Mouse (Mus musculus): ENCODE results near the gene Gm49486. TPM values are rescaled to one million over a fixed set of nuclear protein-coding genes. Genes with fewer than 3 reads are reported as not detected.

The Gm49486 gene
- total RNA-seq, 2 experiments from 2014 or later = 0.52 to 0.74 TPM

- peak; percentile 69 for DNase-seq
These were observed 42.0 kb downstream of the Gm49486 start for GRCm38 (mm10) chr15:79271124-79271746.

GRCm38 (mm10) chr15:79273020-79273419, 43.8 kb downstream of the Gm49486 start:
- no peak for DNase-seq

- DNase-seq = no peak
These were observed 48.5 kb downstream of the Gm49486 start for GRCm38 (mm10) chr15:79277728-79278127.

GRCm38 (mm10) chr15:79280209-79280608, 51.0 kb downstream of the Gm49486 start:
- peak; percentile 29 for DNase-seq

GRCm38 (mm10) chr15:79280850-79281249, 51.7 kb downstream of the Gm49486 start:
- peak; percentile 31 for DNase-seq

GRCm38 (mm10) chr15:79281389-79281788, 52.2 kb downstream of the Gm49486 start:
- DNase-seq = no peak

- DNase-seq = no peak
These were observed 53.2 kb downstream of the Gm49486 start for GRCm38 (mm10) chr15:79282434-79282833.

- no peak for DNase-seq
These were observed 54.2 kb downstream of the Gm49486 start for GRCm38 (mm10) chr15:79283371-79283770.

- DNase-seq = no peak
These were observed 56.2 kb downstream of the Gm49486 start, which contains the start of gene Baiap2l2 for GRCm38 (mm10) chr15:79285399-79285798. TSS of gene Baiap2l2 (minus strand) at chr15:79285537.

GRCm38 (mm10) chr15:79286141-79286540, 57.0 kb downstream of the Gm49486 start:
- no peak for DNase-seq

- no peak for DNase-seq
These were observed 57.9 kb downstream of the Gm49486 start for GRCm38 (mm10) chr15:79287091-79287490.

GRCm38 (mm10) chr15:79288387-79288786, 59.2 kb downstream of the Gm49486 start:
- no peak for DNase-seq

- no peak for DNase-seq
These were observed 60.2 kb downstream of the Gm49486 start for GRCm38 (mm10) chr15:79289441-79289840.

GRCm38 (mm10) chr15:79290340-79290739, 61.1 kb downstream of the Gm49486 start:
- no peak for DNase-seq

- DNase-seq = no peak
These were observed 63.6 kb downstream of the Gm49486 start for GRCm38 (mm10) chr15:79292779-79293178.

GRCm38 (mm10) chr15:79298553-79298952, 69.4 kb downstream of the Gm49486 start:
- no peak for DNase-seq

- DNase-seq = no peak
These were observed 70.5 kb downstream of the Gm49486 start for GRCm38 (mm10) chr15:79299563-79300155.

GRCm38 (mm10) chr15:79303725-79304124, 74.5 kb downstream of the Gm49486 start:
- peak; percentile 41 for DNase-seq

GRCm38 (mm10) chr15:79304832-79305231, 75.6 kb downstream of the Gm49486 start:
- DNase-seq = no peak

- DNase-seq = no peak
These were observed 76.9 kb downstream of the Gm49486 start for GRCm38 (mm10) chr15:79306043-79306637.

Data from heart, postnatal 4 days (tissue).